Mouse (Mus musculus) liver, embryonic 15.5 days (tissue): ENCODE measurements around the gene Grpel1. TPM values are rescaled to one million over a fixed set of nuclear protein-coding genes. Genes with fewer than 3 reads are reported as not detected.

Experiments used
- ATAC-seq: fragments of 200-750 bp; cut with Nextera tagmentation; 2 replicates; pipeline ENCODE4 v1.8.0; 2017; ENCODE audit warnings: moderate number of reproducible peaks, mild to moderate bottlenecking, moderate library complexity; ENCODE audit not compliant: insufficient read depth
- H3K27ac ChIP-seq: fragments of 300-500 bp; sonication (generic); replicated peaks from 2 replicates; pipeline ENCODE4 v1.5.1; 2015; ENCODE audit warnings: mild to moderate bottlenecking, inconsistent platforms
- H3K27me3 ChIP-seq: fragments of 300-500 bp; sonication (generic); 2 replicates; pipeline ENCODE4 v1.6.1; 2015; ENCODE audit warnings: mild to moderate bottlenecking, inconsistent platforms
- H3K36me3 ChIP-seq: fragments of 300-500 bp; sonication (generic); replicated peaks from 2 replicates; pipeline ENCODE4 v1.6.1; 2015; ENCODE audit warnings: moderate library complexity, mild to moderate bottlenecking, inconsistent platforms
- H3K4me1 ChIP-seq: fragments of 300-500 bp; sonication (generic); replicated peaks from 2 replicates; pipeline ENCODE4 v1.6.1; 2015; ENCODE audit warnings: inconsistent platforms
- H3K4me2 ChIP-seq: fragments of 300-500 bp; sonication (generic); 2 replicates; pipeline ENCODE4 v1.6.1; 2015; ENCODE audit warnings: moderate library complexity, mild to moderate bottlenecking, inconsistent platforms
- H3K4me3 ChIP-seq: fragments of 300-500 bp; sonication (generic); replicated peaks from 2 replicates; pipeline ENCODE4 v1.5.1; 2015; ENCODE audit warnings: mild to moderate bottlenecking, inconsistent platforms
- H3K9ac ChIP-seq: fragments of 300-500 bp; sonication (generic); 2 replicates; pipeline ENCODE4 v1.6.1; 2015; ENCODE audit warnings: moderate library complexity, mild to moderate bottlenecking, inconsistent platforms
- H3K9me3 ChIP-seq: fragments of 300-500 bp; sonication (generic); replicated peaks from 2 replicates; pipeline ENCODE4 v1.6.1; 2016; ENCODE audit warnings: inconsistent platforms
- WGBS: fragments of 180-500 bp; shearing (Covaris S2); methylation state at CpG from one replicate; pipeline ENCODE4 v1.1.7; 2015; ENCODE audit warnings: mixed read lengths; ENCODE audit not compliant: insufficient replicate concordance; 5-methylcytosine and 5-hydroxymethylcytosine counted together
- polyA plus RNA-seq: library from polyadenylated mRNA; unstranded; fragments of >200 nt; fragmentation: Nextera tagmentation; extraction: Ambion mirVana; gene quantifications from 2 replicates; pipeline ENCODE4 v1.2.1, GENCODE M21; 2015

Gene Grpel1
- polyA plus RNA-seq, 1 experiment from 2014 or later: 36.9 TPM

- no peak overlapping the region for H3K27ac ChIP-seq
- no peak overlapping the region for H3K4me2 ChIP-seq
- H3K4me3 ChIP-seq: no peak overlapping the region
- no peak overlapping the region for H3K9ac ChIP-seq
- no peaks in the 10 kb centered on the region for H3K36me3 ChIP-seq
- no peaks in the 10 kb centered on the region for H3K9me3 ChIP-seq
- no peak for ATAC-seq
- WGBS: 34% methylated on average over 4 of the region's 4 CpGs
- H3K27me3 ChIP-seq: peaks cover 29% of the 10 kb centered on the region
- H3K4me1 ChIP-seq: no peaks in the 10 kb centered on the region
These were observed 20.2 kb upstream of the Grpel1 start for GRCm38 (mm10) chr5:36444611-36445010.

GRCm38 (mm10) chr5:36445028-36445427 lies 19.8 kb upstream of the Grpel1 start:
- WGBS: 20% methylated on average over 8 of the region's 8 CpGs
- ATAC-seq: no peak
- no peaks in the 10 kb centered on the region for H3K36me3 ChIP-seq
- no peaks in the 10 kb centered on the region for H3K9me3 ChIP-seq
- H3K4me2 ChIP-seq: no peak overlapping the region
- no peak overlapping the region for H3K27ac ChIP-seq
- no peaks in the 10 kb centered on the region for H3K4me1 ChIP-seq
- no peak overlapping the region for H3K4me3 ChIP-seq
- H3K27me3 ChIP-seq: peaks cover 29% of the 10 kb centered on the region
- H3K9ac ChIP-seq: no peak overlapping the region

- no peaks in the 10 kb centered on the region for H3K4me1 ChIP-seq
- no peak overlapping the region for H3K27ac ChIP-seq
- H3K9ac ChIP-seq: no peak overlapping the region
- peaks cover 29% of the 10 kb centered on the region for H3K27me3 ChIP-seq
- H3K4me3 ChIP-seq: no peak overlapping the region
- H3K36me3 ChIP-seq: no peaks in the 10 kb centered on the region
- no peak overlapping the region for H3K4me2 ChIP-seq
- WGBS: 30% methylated on average over 9 of the region's 9 CpGs
- H3K9me3 ChIP-seq: no peaks in the 10 kb centered on the region
- ATAC-seq: no peak
These were observed 18.5 kb upstream of the Grpel1 start for GRCm38 (mm10) chr5:36446166-36446890.

- ATAC-seq: no peak
- Histone ChIP-seq H3K27ac (no peak overlapping the region), H3K9me3 (no peaks in the 10 kb centered on the region), H3K4me3 (no peak overlapping the region), H3K4me2 (no peak overlapping the region), H3K4me1 (no peaks in the 10 kb centered on the region), H3K9ac (no peak overlapping the region), H3K27me3 (peaks cover 29% of the 10 kb centered on the region), H3K36me3 (no peaks in the 10 kb centered on the region)
- WGBS: 72% methylated on average over 12 of the region's 12 CpGs
These were observed 16.9 kb upstream of the Grpel1 start for GRCm38 (mm10) chr5:36447872-36448271.

GRCm38 (mm10) chr5:36449710-36450358 lies 15.0 kb upstream of the Grpel1 start:
- H3K4me1 ChIP-seq: no peaks in the 10 kb centered on the region
- H3K4me2 ChIP-seq: no peak overlapping the region
- H3K27ac ChIP-seq: no peak overlapping the region
- H3K9ac ChIP-seq: no peak overlapping the region
- H3K9me3 ChIP-seq: no peaks in the 10 kb centered on the region
- no peak for ATAC-seq
- peaks cover 24% of the 10 kb centered on the region for H3K27me3 ChIP-seq
- 54% methylated on average over 6 of the region's 6 CpGs for WGBS
- H3K36me3 ChIP-seq: no peaks in the 10 kb centered on the region
- no peak overlapping the region for H3K4me3 ChIP-seq

GRCm38 (mm10) chr5:36451119-36451518 lies 13.7 kb upstream of the Grpel1 start:
- Histone ChIP-seq H3K9ac (no peak overlapping the region), H3K27me3 (peaks cover 11% of the 10 kb centered on the region), H3K4me3 (no peak overlapping the region), H3K27ac (no peak overlapping the region), H3K4me1 (no peaks in the 10 kb centered on the region), H3K9me3 (no peaks in the 10 kb centered on the region), H3K36me3 (no peaks in the 10 kb centered on the region), H3K4me2 (no peak overlapping the region)
- 12% methylated on average over 10 of the region's 10 CpGs for WGBS
- ATAC-seq: no peak

GRCm38 (mm10) chr5:36451872-36452389 lies 12.9 kb upstream of the Grpel1 start:
- no peak for ATAC-seq

GRCm38 (mm10) chr5:36452821-36453220 lies 12.0 kb upstream of the Grpel1 start:
- 48% methylated on average over 6 of the region's 6 CpGs for WGBS
- Histone ChIP-seq H3K9ac (no peak overlapping the region), H3K4me2 (no peak overlapping the region), H3K4me3 (no peak overlapping the region), H3K9me3 (no peaks in the 10 kb centered on the region), H3K27me3 (peaks cover 13% of the 10 kb centered on the region; the same call in 1 of the 2 replicates), H3K27ac (no peak overlapping the region), H3K36me3 (no peaks in the 10 kb centered on the region), H3K4me1 (no peaks in the 10 kb centered on the region)
- no peak for ATAC-seq

More at GRCm38 (mm10) chr5:36451872-36452389, 12.9 kb upstream of the Grpel1 start:
- Histone ChIP-seq H3K9ac (no peak overlapping the region), H3K4me3 (no peak overlapping the region), H3K36me3 (no peaks in the 10 kb centered on the region), H3K27ac (no peak overlapping the region), H3K4me2 (no peak overlapping the region), H3K9me3 (no peaks in the 10 kb centered on the region), H3K27me3 (peaks cover 9% of the 10 kb centered on the region), H3K4me1 (no peaks in the 10 kb centered on the region)
- WGBS: 56% methylated on average over 10 of the region's 10 CpGs

- no peak for ATAC-seq
- Histone ChIP-seq H3K9ac (no peak overlapping the region), H3K4me1 (peaks cover 2% of the 10 kb centered on the region; the same call in 1 of the 2 replicates), H3K4me2 (no peak overlapping the region), H3K27ac (no peak overlapping the region), H3K27me3 (0 out of 2 replicates have a peak, but pooled peaks cover 13% of the 10 kb centered on the region), H3K4me3 (no peak overlapping the region), H3K36me3 (no peaks in the 10 kb centered on the region), H3K9me3 (no peaks in the 10 kb centered on the region)
- WGBS: 57% methylated on average over 4 of the region's 4 CpGs
These were observed 7.1 kb upstream of the Grpel1 start for GRCm38 (mm10) chr5:36457706-36458105.

- H3K27me3 ChIP-seq: 0 out of 2 replicates have a peak, but pooled peaks cover 11% of the 10 kb centered on the region
- WGBS: 5% methylated on average over 4 of the region's 4 CpGs
- ATAC-seq: no peak
- peaks cover 10% of the 10 kb centered on the region for H3K4me1 ChIP-seq
- H3K27ac ChIP-seq: no peak overlapping the region
- H3K36me3 ChIP-seq: no peaks in the 10 kb centered on the region
- no peaks in the 10 kb centered on the region for H3K9me3 ChIP-seq
- H3K9ac ChIP-seq: no peak overlapping the region
- H3K4me3 ChIP-seq: no peak overlapping the region
- H3K4me2 ChIP-seq: no peak overlapping the region
These were observed 5.9 kb upstream of the Grpel1 start for GRCm38 (mm10) chr5:36458926-36459325.

- no peak overlapping the region for H3K27ac ChIP-seq
- 63% methylated on average over 2 of the region's 2 CpGs for WGBS
- no peaks in the 10 kb centered on the region for H3K9me3 ChIP-seq
- no peak overlapping the region for H3K4me3 ChIP-seq
- H3K9ac ChIP-seq: no peak overlapping the region
- 0 out of 2 replicates have a peak, but pooled peaks cover 9% of the 10 kb centered on the region for H3K27me3 ChIP-seq
- H3K4me2 ChIP-seq: no peak overlapping the region
- H3K4me1 ChIP-seq: peaks cover 21% of the 10 kb centered on the region
- no peak for ATAC-seq
- no peaks in the 10 kb centered on the region for H3K36me3 ChIP-seq
These were observed 4.1 kb upstream of the Grpel1 start for GRCm38 (mm10) chr5:36460712-36461111.
